Mouse (Mus musculus) left cerebral cortex, adult 9 months (tissue): ENCODE data around the gene Treml2.
"Not testable (repeated sequence)": the region's sequence is repeated elsewhere in the genome, so short reads cannot be mapped to it uniquely, and the experiment has no call there.

Experiments
- DNase-seq, 2 experiments: peaks; one replicate each; pipeline ENCODE4 v3.0.0; 2022; ENCODE audit warnings: low spot score in 2 of 2

Treml2 gene

DNA sequence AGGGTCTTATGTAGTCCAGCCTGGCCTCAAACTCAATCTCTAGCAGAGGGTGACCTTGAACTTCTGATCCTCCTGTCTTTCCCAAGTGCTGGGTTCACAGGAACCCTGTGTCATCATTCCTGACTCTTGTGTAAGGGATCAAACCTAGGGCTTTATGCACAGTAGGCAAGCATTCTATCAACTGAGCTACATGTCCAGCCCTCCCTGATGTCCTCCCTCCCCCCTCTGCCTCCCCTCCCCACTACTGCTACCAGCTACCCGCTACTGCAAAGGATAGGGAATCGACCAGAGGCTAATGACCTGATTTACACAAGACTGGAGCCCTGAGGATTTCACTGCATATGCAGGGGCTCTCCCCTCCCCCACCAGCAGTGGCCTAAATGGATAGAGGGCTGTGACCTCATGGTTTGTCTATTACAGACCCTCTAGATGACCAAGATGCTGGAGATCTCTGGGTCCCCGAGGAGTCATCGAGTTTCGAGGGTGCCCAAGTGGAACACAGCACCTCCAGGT, 51.4 kb downstream of the Treml2 start:
- DNase-seq: no peak

DNA sequence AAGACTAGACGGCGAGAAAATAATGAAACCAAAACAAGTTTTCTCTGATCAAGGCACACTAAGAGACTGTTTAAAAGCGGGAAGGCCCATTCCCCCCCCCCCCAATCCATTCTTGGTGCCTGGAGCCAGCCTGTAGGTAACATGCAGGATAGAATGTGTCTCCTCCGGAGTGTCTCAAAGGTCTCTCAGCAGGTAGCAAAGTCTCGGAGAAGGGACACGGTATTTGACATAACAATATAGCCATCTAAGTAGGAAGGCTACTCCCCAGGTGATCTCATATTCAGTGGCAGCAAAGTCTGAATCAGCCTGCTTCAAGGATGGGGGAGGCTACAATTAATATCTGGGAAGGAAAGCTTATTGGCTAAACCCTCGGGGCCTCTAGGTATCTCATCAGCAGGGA, 53.7 kb downstream of the Treml2 start:
- not testable (repeated sequence) for DNase-seq

DNA sequence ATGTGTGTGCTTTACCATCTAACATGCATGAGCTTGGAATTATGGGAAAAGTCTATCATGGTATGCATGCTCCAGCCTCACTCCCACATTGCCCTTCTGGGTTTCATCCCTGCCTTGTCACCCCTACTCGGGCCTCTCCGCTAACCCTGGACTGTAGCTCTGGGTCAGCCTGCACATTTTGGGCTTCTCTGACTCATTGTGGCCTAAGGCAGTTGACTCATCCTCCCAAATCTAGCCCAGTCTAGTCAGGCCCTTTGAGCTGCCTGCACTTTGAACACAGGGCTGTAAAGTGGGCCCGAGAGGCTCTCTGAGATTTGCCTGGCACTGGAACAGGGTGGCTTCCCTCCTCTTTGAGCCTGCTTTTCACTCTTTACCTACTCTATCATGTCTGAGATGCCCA, 56.5 kb downstream of the Treml2 start:
- DNase-seq: no peak

DNA sequence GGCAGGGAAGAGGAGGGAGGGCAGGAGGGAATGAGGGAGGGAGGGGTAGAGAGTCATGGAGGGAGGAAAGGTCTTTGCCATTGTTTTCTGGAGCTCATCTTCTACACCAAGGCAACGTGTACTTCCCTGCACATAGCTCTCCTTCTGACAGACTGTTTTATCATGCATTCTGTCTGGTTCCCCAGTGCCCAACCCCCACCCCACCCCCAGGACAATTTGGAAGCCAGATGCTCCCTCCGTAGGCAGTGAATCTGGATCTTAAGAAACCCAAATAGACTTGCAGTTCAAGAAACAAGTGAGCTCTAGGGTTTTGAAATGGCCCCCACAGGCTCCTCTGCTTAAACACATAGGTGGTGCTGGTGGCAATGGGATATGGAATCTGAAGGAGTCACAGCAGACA, 58.6 kb downstream of the Treml2 start:
- DNase-seq: no peak

DNA sequence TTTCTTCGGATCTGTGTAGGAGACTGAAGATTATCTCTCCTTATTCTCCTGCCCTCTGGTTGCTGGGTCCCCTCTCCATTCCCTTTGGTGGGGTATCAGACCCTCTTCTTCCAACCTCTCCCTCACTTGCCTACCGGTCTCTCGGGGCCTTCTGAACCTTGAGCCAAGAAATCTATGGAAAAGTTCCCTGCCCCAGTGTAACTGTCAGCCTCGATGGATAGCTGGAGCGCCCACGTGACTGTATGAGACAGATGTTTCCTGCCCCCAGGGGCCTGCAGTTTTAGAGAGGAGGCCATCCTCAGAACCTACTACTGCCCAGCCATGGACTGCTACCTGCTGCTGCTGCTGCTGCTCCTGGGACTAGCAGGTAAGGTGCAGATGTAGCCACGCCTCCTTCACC, 60.3 kb downstream of the Treml2 start, which contains the start of gene Treml1:
TSS of gene Treml1 (plus strand) at position 301 of the 400 bp plus-strand sequence.
- no peak for DNase-seq

DNA sequence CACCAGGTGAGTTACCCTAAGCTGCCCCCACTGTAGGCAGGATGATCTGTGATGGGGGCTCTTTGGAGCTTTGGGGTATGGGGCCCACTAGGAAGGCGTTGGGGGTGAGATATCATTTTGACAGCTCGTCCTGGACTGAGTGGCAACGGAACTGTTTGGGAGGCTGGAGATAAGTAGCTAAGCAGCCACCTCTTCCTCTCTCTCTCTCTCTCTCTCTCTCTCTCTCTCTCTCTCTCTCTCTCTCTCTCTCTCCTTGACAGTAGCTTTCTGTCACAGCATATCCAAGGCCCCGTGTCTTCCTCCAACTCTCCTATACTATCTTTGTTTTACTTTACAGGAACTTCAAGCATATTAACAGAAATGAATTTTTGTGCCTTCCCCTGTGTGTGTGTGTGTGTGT, 61.2 kb downstream of the Treml2 start:
- no peak for DNase-seq
